Mouse (Mus musculus): ENCODE results near the gene M6pr. TPM values are rescaled to one million over a fixed set of nuclear protein-coding genes. Genes with fewer than 3 reads are reported as not detected.

The M6pr gene
- polyA plus RNA-seq (2014; fragmentation: Illumina TruSeq; extraction: RNeasy Lipid Tissue Mini Kit (QIAGEN cat#74804); ENCODE audit: low replicate concordance), result 148 TPM

DNA sequence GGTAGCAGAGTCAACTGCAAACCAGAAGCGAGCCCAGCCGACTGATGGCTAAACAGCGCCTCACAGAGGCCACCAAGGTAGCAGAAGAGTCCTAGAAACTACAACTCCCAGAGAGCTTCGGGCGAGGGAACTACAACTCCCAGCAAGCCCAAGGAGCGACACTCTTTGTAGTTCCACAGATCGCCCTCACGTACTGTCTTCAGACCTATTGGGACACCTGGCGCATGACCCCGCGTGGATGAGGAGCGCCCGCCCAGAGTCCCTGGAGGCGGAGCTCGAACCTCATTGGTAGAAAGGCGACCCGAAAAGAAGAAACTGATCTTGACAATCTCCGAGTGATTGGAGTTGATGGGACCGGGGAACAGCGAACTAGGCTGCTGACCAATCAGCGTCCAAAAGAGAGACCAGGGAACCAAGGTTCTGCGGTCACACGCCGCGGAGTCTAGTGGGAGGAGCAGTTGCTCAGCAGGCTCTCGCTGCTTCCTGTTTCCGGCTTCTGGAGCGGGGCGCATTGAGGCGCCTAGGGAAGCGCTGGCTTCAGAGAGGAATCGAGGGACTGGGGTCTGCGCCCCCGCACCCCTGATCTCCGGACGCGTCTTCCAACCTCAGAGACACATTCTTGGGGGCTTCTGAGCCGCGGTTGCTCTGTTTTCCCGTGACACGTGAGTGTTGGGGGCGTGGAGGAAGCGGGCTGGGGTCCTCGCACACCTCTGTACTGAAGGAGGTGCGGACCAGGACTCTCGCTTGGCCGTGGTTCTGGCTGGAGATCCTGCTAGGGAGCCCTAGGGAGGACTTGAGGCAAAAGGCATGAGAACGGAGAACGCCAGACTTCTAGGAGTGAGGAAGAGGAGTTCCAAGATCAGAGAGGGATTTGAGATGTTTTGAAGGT is at the start of gene M6pr:
Gene M6pr (plus strand): TSS at position 216 of the 889 bp plus-strand sequence.

DNA sequence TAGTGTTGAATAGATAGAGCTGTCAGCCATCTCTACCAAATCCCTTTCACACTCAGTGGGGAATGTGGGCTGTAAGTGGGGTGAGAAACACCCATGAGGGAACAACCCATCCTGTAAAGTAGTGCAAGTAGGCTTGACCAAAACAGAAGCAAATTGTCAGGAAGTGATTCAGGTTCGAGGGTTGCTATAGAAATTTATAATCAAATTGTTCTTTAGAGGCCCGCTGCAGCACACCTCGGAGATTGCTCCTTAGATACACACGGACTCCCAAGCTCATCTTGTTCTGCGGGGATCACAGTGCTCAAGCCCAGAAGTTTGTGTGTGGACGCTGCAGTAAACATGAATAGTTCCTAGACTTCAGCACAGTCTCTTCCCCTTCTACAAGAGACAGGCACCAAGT is 25.7 kb upstream of the M6pr start, which contains the start of gene Klrg1:
Gene Klrg1 (minus strand): TSS at position 101 of the 400 bp plus-strand sequence.

GRCm38 (mm10) chr6:122340349-122341000 is 32.0 kb downstream of the M6pr start, which contains the start of gene Phc1:
Gene Phc1 (minus strand): TSS chr6:122340561.

Other genes starting within 250 kb of the M6pr start
- 0.82 TPM for gene Klrg1, start 25.8 kb upstream of the M6pr start, polyA plus RNA-seq (2014; fragmentation: Illumina TruSeq; extraction: RNeasy Lipid Tissue Mini Kit (QIAGEN cat#74804); ENCODE audit: low replicate concordance)
- 1.0 TPM for gene Phc1, start 31.8 kb downstream of the M6pr start, polyA plus RNA-seq (2014; fragmentation: Illumina TruSeq; extraction: RNeasy Lipid Tissue Mini Kit (QIAGEN cat#74804); ENCODE audit: low replicate concordance)
- 0.15 TPM for gene Rimklb, start 190.0 kb downstream of the M6pr start, polyA plus RNA-seq (2014; fragmentation: Illumina TruSeq; extraction: RNeasy Lipid Tissue Mini Kit (QIAGEN cat#74804); ENCODE audit: low replicate concordance)
- 4.0 TPM for gene Mfap5, start 197.1 kb downstream of the M6pr start, polyA plus RNA-seq (2014; fragmentation: Illumina TruSeq; extraction: RNeasy Lipid Tissue Mini Kit (QIAGEN cat#74804); ENCODE audit: low replicate concordance)
- 0.41 TPM for gene Aicda, start 245.1 kb downstream of the M6pr start, polyA plus RNA-seq (2014; fragmentation: Illumina TruSeq; extraction: RNeasy Lipid Tissue Mini Kit (QIAGEN cat#74804); ENCODE audit: low replicate concordance)

All from small intestine, adult 10 weeks (tissue).